Mouse (Mus musculus) midbrain, embryonic 14.5 days (tissue): ENCODE measurements around the gene Dlgap1. TPM values are rescaled to one million over a fixed set of nuclear protein-coding genes. Genes with fewer than 3 reads are reported as not detected.

Source experiments
- ATAC-seq: fragments of 200-750 bp; cut with Nextera tagmentation; 2 replicates; pipeline ENCODE4 v1.8.0; 2017; ENCODE audit warnings: moderate number of reproducible peaks, moderate library complexity; ENCODE audit not compliant: low FRiP score, low TSS enrichment
- DNase-seq: peaks from one replicate; pipeline ENCODE4 v3.0.0-alpha.2; 2015
- H3K27ac ChIP-seq: fragments of 300-500 bp; sonication (generic); replicated peaks from 2 replicates; pipeline ENCODE4 v1.5.1; 2014; ENCODE audit warnings: mild to moderate bottlenecking, low read depth, low read length, moderate library complexity
- H3K27me3 ChIP-seq: fragments of 300-500 bp; sonication (generic); 2 replicates; pipeline ENCODE4 v1.6.1; 2014; ENCODE audit warnings: low read length, control low read depth, mixed read lengths; ENCODE audit not compliant: control insufficient read depth, insufficient read depth
- H3K36me3 ChIP-seq: fragments of 300-500 bp; sonication (generic); 2 replicates; pipeline ENCODE4 v1.6.1; 2014; ENCODE audit warnings: low read length, control low read depth; ENCODE audit not compliant: control insufficient read depth, insufficient read depth
- H3K4me1 ChIP-seq: fragments of 300-500 bp; sonication (generic); 2 replicates; pipeline ENCODE4 v1.6.1; 2014; ENCODE audit warnings: mild to moderate bottlenecking, antibody characterized with exemption, low read length, control low read depth; ENCODE audit not compliant: control insufficient read depth, insufficient read depth
- H3K4me2 ChIP-seq: fragments of 300-500 bp; sonication (generic); 2 replicates; pipeline ENCODE4 v1.6.1; 2014; ENCODE audit warnings: mild to moderate bottlenecking, low read length, moderate library complexity
- H3K4me3 ChIP-seq: fragments of 300-500 bp; sonication (generic); replicated peaks from 2 replicates; pipeline ENCODE4 v1.5.1; 2014; ENCODE audit warnings: low read depth, low read length
- H3K9ac ChIP-seq: fragments of 300-500 bp; sonication (generic); replicated peaks from 2 replicates; pipeline ENCODE4 v1.6.1; 2014; ENCODE audit warnings: mild to moderate bottlenecking, low read length, moderate library complexity
- H3K9me3 ChIP-seq: fragments of 300-500 bp; sonication (generic); 2 replicates; pipeline ENCODE4 v1.6.1; 2016; ENCODE audit warnings: low read length, control low read depth, mixed read lengths; ENCODE audit not compliant: control insufficient read depth
- WGBS: fragments of 180-500 bp; shearing (Covaris S2); extraction: QIAGEN DNeasy Blood & Tissue Kit; methylation state at CpG from one replicate; pipeline ENCODE4 v1.1.7; 2014; 5-methylcytosine and 5-hydroxymethylcytosine counted together
- polyA plus RNA-seq: library from polyadenylated mRNA; unstranded; fragments of >200 nt; fragmentation: Nextera tagmentation; extraction: Ambion mirVana; gene quantifications from 2 replicates; pipeline ENCODE4 v1.2.1, GENCODE M21; 2014

The Dlgap1 gene
- polyA plus RNA-seq, 1 experiment from 2014 or later: 15.7 TPM

DNA sequence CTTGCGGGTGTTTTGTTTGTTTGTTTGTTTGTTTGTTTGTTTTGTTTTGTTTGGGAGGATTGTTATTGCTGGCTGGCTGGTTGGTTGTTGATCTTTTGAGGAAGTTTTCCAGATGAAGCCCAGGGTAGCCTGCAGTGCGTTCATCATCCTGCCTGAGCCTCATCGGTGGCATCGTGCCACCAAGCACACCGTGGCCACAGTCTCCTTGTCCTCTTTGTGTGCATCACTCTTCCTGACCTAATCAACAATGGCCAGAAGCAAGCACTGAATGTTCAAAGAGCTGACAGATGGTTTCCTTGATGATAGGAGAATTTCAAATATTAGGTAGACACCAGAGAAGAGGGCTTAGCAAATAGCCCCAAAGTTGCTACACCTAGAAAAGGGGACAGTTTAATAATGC, 336.1 kb downstream of the Dlgap1 start:
- Histone ChIP-seq H3K36me3 (no peaks in the 10 kb centered on the region), H3K4me3 (no peak overlapping the region), H3K27me3 (no peaks in the 10 kb centered on the region), H3K27ac (no peak overlapping the region), H3K4me2 (no peak overlapping the region), H3K9me3 (no peaks in the 10 kb centered on the region), H3K4me1 (no peaks in the 10 kb centered on the region), H3K9ac (no peak overlapping the region)
- DNase-seq (no peak), ATAC-seq (no peak)
- 90% methylated on average over 5 of the region's 5 CpGs for WGBS

GRCm38 (mm10) chr17:70307418-70308176, 338.7 kb downstream of the Dlgap1 start:
- 67% methylated on average over 11 of the region's 11 CpGs for WGBS
- Histone ChIP-seq H3K27me3 (no peaks in the 10 kb centered on the region), H3K4me2 (no peak overlapping the region), H3K27ac (no peak overlapping the region), H3K4me3 (no peak overlapping the region), H3K9ac (no peak overlapping the region), H3K36me3 (no peaks in the 10 kb centered on the region), H3K9me3 (no peaks in the 10 kb centered on the region), H3K4me1 (no peaks in the 10 kb centered on the region)
- no peak for ATAC-seq
- no peak for DNase-seq

- WGBS: 71% methylated on average over 22 of the region's 22 CpGs
- Histone ChIP-seq H3K9me3 (no peaks in the 10 kb centered on the region), H3K36me3 (no peaks in the 10 kb centered on the region), H3K9ac (no peak overlapping the region), H3K27ac (0 out of 2 replicates have a peak overlapping the region, but pooled peaks have one; percentile 20), H3K4me1 (no peaks in the 10 kb centered on the region), H3K4me2 (no peak overlapping the region), H3K4me3 (no peak overlapping the region), H3K27me3 (no peaks in the 10 kb centered on the region)
- no peak; the same call in 1 of the 2 replicates for ATAC-seq
- DNase-seq: peak; percentile 32
Observed at GRCm38 (mm10) chr17:70308364-70309231, 339.7 kb downstream of the Dlgap1 start.

DNA sequence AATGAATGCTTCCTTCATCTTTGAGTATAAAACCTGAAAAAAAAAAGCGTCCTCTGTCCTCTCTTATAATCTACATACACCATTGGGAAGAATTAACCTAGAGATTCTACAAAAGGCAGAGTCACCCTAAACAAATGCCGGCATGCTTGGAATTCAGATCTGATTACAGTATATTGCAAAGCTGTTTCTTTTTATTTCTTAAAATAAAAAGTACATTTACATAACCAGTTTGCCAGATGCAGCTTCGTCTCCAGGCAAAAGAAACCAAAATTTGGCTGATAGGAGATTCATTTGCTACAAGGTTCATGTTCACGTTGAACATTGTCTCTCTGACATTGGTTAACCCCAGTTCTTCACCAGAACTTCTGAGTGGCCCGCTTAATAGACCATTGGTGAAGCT, 347.5 kb downstream of the Dlgap1 start:
- no peak overlapping the region for H3K4me3 ChIP-seq
- no peaks in the 10 kb centered on the region for H3K27me3 ChIP-seq
- no peak overlapping the region for H3K9ac ChIP-seq
- 86% methylated on average over 5 of the region's 5 CpGs for WGBS
- no peak for DNase-seq
- no peak overlapping the region for H3K27ac ChIP-seq
- H3K36me3 ChIP-seq: no peaks in the 10 kb centered on the region
- no peaks in the 10 kb centered on the region for H3K4me1 ChIP-seq
- H3K9me3 ChIP-seq: no peaks in the 10 kb centered on the region
- no peak for ATAC-seq
- H3K4me2 ChIP-seq: no peak overlapping the region

- no peaks in the 10 kb centered on the region for H3K27me3 ChIP-seq
- no peaks in the 10 kb centered on the region for H3K36me3 ChIP-seq
- no peaks in the 10 kb centered on the region for H3K9me3 ChIP-seq
- H3K4me2 ChIP-seq: no peak overlapping the region
- no peak for DNase-seq
- H3K27ac ChIP-seq: no peak overlapping the region
- 91% methylated on average over 7 of the region's 7 CpGs for WGBS
- ATAC-seq: no peak
- no peak overlapping the region for H3K4me3 ChIP-seq
- H3K4me1 ChIP-seq: no peaks in the 10 kb centered on the region
- H3K9ac ChIP-seq: no peak overlapping the region
Observed at GRCm38 (mm10) chr17:70317779-70318178, 348.9 kb downstream of the Dlgap1 start.

DNA sequence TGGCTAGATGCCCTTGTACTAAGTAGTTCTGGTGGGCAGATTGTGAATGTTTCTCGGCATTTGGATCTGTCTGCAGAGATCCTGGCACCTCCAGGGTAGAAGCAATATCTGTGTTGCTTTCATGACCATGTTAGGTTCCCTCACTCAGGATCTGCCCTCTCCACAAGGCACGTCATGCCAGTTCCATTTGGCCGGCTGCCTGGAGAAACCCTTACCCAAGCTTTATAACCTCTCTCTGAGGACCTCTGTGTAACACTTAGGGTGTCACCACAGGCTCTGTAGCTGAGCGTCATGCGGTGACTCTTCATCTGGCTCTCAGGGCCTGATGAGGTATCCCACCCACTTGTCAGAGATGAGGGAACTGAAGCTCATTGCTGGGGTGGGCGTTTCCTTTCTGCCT, 353.1 kb downstream of the Dlgap1 start:
- Histone ChIP-seq H3K9ac (no peak overlapping the region), H3K9me3 (no peaks in the 10 kb centered on the region), H3K27me3 (no peaks in the 10 kb centered on the region), H3K4me2 (no peak overlapping the region), H3K4me1 (no peaks in the 10 kb centered on the region), H3K27ac (no peak overlapping the region), H3K4me3 (no peak overlapping the region), H3K36me3 (no peaks in the 10 kb centered on the region)
- ATAC-seq (no peak), DNase-seq (no peak)
- 92% methylated on average over 6 of the region's 6 CpGs for WGBS

DNA sequence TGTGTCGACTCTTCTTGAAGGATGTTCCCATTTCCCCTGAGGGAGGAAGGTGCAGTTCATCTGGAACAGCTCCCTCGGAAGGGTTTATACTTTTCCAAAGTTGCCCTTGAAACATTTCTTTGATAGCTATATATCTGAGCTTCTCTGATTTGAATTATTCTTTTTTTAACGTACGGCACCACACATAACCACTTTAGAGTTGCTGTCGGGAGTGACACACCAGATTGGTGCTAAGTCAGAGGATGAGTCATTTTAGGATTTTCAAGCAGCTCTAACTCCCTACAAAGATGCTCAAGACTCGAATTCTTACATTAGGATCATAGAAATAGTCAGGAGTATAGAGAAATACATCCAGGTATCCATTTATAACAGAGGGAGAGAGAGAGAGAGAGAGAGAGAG, 364.6 kb downstream of the Dlgap1 start:
- H3K4me3 ChIP-seq: no peak overlapping the region
- H3K4me1 ChIP-seq: no peaks in the 10 kb centered on the region
- no peak for DNase-seq
- H3K27me3 ChIP-seq: no peaks in the 10 kb centered on the region
- no peaks in the 10 kb centered on the region for H3K36me3 ChIP-seq
- no peak for ATAC-seq
- H3K27ac ChIP-seq: no peak overlapping the region
- 87% methylated on average over 6 of the region's 6 CpGs for WGBS
- no peak overlapping the region for H3K4me2 ChIP-seq
- no peaks in the 10 kb centered on the region for H3K9me3 ChIP-seq
- no peak overlapping the region for H3K9ac ChIP-seq

DNA sequence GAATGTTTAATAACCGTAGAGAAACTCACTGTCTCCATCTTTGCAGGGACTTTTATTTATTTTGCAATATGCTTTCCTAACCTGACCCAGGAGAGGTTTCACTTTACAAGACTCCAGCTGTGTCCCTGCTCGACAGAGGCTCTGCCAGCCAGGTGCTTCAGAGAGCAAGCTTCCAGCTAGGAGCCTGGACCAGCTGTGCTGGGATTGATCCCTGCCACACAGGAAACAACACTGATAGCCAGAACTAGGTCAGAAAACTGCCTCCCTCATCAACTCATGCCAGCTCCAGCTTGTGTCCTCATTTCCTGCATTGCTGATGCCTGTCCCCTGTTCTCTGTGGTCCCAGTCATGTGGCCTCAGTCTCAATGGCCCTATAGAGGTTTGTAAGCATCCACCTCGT, 365.3 kb downstream of the Dlgap1 start:
- Histone ChIP-seq H3K9me3 (no peaks in the 10 kb centered on the region), H3K27me3 (no peaks in the 10 kb centered on the region), H3K4me3 (no peak overlapping the region), H3K36me3 (no peaks in the 10 kb centered on the region), H3K9ac (no peak overlapping the region), H3K4me2 (no peak overlapping the region), H3K4me1 (no peaks in the 10 kb centered on the region), H3K27ac (no peak overlapping the region)
- ATAC-seq (no peak), DNase-seq (no peak)
- WGBS: 62% methylated on average over 3 of the region's 3 CpGs
